Mouse (Mus musculus): ENCODE results near the gene Gm45837. TPM values are rescaled to one million over a fixed set of nuclear protein-coding genes. Genes with fewer than 3 reads are reported as not detected.

Gene Gm45837
- polyA plus RNA-seq, 1 experiment from 2014 or later, result not detected

DNA sequence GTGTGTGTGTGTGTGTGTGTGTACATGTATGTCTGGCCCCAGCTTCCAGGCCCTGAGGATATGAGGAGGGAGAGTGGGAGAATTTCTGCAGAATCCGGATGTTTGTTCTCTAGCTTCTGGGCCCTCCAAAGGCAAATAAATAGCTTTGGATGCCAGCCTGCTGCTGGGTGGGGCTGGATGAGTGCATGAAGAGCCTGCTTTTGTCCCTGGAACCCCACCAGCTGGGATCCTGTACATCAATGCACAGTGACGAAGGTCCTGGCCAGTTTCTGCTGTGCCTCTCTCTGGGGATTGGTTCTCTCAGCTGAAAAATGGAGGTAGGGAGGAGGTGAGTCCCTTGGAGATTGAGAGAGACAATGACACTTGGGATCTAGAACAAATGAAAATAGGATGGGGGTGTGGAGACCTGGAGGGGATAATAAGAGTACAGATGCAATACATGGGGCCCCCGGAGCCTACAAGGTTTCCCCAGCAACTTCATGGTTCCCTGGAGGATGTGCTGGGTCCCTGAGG, 61.3 kb downstream of the Gm45837 start:
- Histone ChIP-seq H3K4me3 (ENCODE audit: low read depth, low read length) (no peak overlapping the region), H3K4me2 (replicated peaks; ENCODE audit: low read depth, low read length) (no peak overlapping the region), H3K27me3 (ENCODE audit: control insufficient read depth, insufficient read depth, low read length) (no peaks in the 10 kb centered on the region), H3K9ac (ENCODE audit: low read depth, low read length) (no peak overlapping the region), H3K4me1 (replicated peaks; ENCODE audit: control insufficient read depth, insufficient read depth, low read length) (no peaks in the 10 kb centered on the region), H3K27ac (ENCODE audit: low read depth, low read length) (no peak overlapping the region), H3K9me3 (ENCODE audit: control insufficient read depth, low read length) (no peaks in the 10 kb centered on the region), H3K36me3 (ENCODE audit: control insufficient read depth, insufficient read depth, low read length) (no peaks in the 10 kb centered on the region)
- no peak for ATAC-seq (ENCODE audit: low FRiP score)
- DNase-seq (ENCODE audit: low spot score), result no peak
- WGBS, result 81% methylated on average over 3 of the region's 3 CpGs

DNA sequence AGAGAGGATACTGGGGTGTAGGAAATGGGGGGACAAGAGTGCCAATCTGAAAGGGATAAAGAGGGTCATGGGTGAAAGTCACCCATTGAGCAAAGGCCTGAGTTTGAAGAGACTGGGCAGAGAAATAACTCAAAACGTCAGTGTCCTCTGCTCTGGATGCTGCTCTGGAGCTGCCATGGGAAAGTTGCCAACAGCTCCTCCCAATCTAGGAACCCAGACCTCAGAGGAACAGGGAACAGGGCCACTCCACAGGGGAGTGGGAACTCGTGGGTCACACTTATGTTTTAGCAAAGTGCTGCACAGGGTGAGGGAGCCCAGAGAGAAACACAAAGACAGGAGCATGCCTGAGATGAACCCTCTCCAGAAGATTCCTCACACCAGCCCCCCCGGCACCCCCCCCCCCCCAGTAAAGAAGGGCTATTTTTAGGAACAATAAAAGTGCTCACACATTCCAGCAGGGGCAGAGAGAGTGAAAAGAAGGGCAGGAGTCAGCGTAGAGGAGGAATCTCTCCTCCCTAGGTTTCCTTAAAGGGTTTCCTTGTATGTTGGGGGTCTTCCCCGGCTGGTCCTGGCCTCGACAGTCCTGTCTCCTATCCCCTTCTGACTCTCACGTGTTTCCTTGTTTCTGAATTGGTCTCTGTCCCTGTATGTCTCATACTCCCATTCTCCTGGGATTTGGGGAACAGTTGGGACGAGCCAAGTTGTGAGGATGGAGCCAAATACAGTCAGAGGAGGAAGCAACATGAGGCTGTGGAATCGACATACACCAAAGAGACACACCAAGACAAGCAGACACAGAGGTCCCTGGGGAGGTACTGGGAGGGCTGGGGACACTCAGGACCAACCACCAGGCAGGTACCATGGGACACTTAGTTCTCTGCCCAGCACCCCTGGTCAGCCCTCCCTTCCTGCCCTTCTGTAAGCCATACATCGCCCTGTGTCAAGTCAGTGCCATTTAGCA, 62.2 kb downstream of the Gm45837 start:
- DNase-seq (ENCODE audit: low spot score) (no peak), ATAC-seq (ENCODE audit: low FRiP score) (no peak)
- Histone ChIP-seq H3K36me3 (ENCODE audit: control insufficient read depth, insufficient read depth, low read length) (no peaks in the 10 kb centered on the region), H3K4me2 (replicated peaks; ENCODE audit: low read depth, low read length) (no peak overlapping the region), H3K27ac (ENCODE audit: low read depth, low read length) (no peak overlapping the region), H3K4me3 (ENCODE audit: low read depth, low read length) (no peak overlapping the region), H3K9me3 (ENCODE audit: control insufficient read depth, low read length) (no peaks in the 10 kb centered on the region), H3K4me1 (replicated peaks; ENCODE audit: control insufficient read depth, insufficient read depth, low read length) (no peaks in the 10 kb centered on the region), H3K27me3 (ENCODE audit: control insufficient read depth, insufficient read depth, low read length) (no peaks in the 10 kb centered on the region), H3K9ac (ENCODE audit: low read depth, low read length) (no peak overlapping the region)
- WGBS, result 64% methylated on average over 10 of the region's 10 CpGs

DNA sequence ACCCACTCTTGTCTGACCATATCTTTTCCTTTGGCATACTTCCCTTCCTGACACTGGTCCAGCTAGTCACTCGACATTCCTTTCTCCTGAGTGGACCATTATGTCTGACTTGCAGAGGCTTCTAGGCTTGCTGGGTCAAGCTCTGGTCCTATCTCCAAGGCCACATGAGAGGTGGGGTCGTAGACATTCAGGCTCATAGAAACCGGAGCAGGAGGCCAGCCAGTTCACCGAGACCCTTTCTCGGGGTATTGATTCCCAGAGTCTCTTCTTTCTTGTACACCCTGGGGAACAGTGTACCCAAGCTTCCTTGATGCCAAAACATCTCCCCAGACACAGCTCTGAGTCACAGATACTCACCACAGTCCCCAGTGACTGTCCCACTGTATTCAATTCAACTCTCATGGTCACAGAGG, 63.7 kb downstream of the Gm45837 start:
- Histone ChIP-seq H3K4me1 (replicated peaks; ENCODE audit: control insufficient read depth, insufficient read depth, low read length) (no peaks in the 10 kb centered on the region), H3K4me3 (ENCODE audit: low read depth, low read length) (no peak overlapping the region), H3K27me3 (ENCODE audit: control insufficient read depth, insufficient read depth, low read length) (no peaks in the 10 kb centered on the region), H3K9ac (ENCODE audit: low read depth, low read length) (no peak overlapping the region), H3K9me3 (ENCODE audit: control insufficient read depth, low read length) (no peaks in the 10 kb centered on the region), H3K27ac (ENCODE audit: low read depth, low read length) (no peak overlapping the region), H3K4me2 (replicated peaks; ENCODE audit: low read depth, low read length) (no peak overlapping the region), H3K36me3 (ENCODE audit: control insufficient read depth, insufficient read depth, low read length) (no peaks in the 10 kb centered on the region)
- no peak for ATAC-seq (ENCODE audit: low FRiP score)
- DNase-seq (ENCODE audit: low spot score), result no peak
- WGBS, result 89% methylated on average over 5 of the region's 5 CpGs

DNA sequence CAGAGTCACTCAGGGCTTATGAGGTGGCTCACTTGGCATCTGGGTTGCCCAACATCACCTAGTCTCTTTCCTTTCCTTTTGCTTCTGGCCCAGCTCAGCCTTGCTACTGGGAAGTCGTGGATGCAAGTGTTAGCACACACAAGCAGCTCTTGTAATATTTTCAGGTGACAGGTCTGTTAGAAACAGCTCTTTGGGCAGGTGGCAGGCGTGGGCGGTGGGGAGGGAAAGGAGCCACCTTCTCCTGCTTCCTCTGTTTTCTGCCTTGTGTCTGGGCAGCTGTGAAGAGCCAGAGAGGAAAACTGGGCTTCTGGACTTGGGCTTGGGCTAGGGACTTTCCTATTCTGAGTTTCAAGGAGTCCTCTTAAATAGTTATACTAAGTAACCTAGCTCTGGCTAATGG, 65.3 kb downstream of the Gm45837 start:
- H3K4me2 ChIP-seq (replicated peaks; ENCODE audit: low read depth, low read length), result no peak overlapping the region
- DNase-seq (ENCODE audit: low spot score) (no peak), ATAC-seq (ENCODE audit: low FRiP score) (no peak)
- no peak overlapping the region for H3K4me3 ChIP-seq (ENCODE audit: low read depth, low read length)
- H3K36me3 ChIP-seq (ENCODE audit: control insufficient read depth, insufficient read depth, low read length), result no peaks in the 10 kb centered on the region
- no peak overlapping the region for H3K9ac ChIP-seq (ENCODE audit: low read depth, low read length)
- no peaks in the 10 kb centered on the region for H3K27me3 ChIP-seq (ENCODE audit: control insufficient read depth, insufficient read depth, low read length)
- no peak overlapping the region for H3K27ac ChIP-seq (ENCODE audit: low read depth, low read length)
- no peaks in the 10 kb centered on the region for H3K4me1 ChIP-seq (replicated peaks; ENCODE audit: control insufficient read depth, insufficient read depth, low read length)
- 85% methylated on average over 3 of the region's 3 CpGs for WGBS
- no peaks in the 10 kb centered on the region for H3K9me3 ChIP-seq (ENCODE audit: control insufficient read depth, low read length)

DNA sequence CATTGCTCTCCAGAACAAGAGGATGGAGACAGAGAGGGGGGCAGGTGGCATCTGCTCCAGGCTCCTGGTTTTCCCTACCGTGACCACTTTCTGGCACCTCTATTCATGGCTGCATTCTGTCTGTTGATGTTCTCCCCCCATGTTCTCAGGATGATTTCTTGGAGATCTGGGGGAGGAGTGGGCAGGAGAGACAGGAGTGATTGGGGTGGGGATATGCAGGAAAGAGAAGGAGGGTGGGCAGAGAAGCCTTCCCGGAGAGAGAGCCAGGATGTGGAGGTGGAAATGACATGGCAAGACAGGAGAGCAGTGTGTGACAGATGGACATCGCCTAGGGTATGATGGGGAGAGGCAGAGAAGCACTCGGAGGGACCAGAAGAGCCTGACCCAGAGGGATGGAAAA, 65.8 kb downstream of the Gm45837 start:
- Histone ChIP-seq H3K4me2 (replicated peaks; ENCODE audit: low read depth, low read length) (no peak overlapping the region), H3K27ac (ENCODE audit: low read depth, low read length) (no peak overlapping the region), H3K9me3 (ENCODE audit: control insufficient read depth, low read length) (no peaks in the 10 kb centered on the region), H3K36me3 (ENCODE audit: control insufficient read depth, insufficient read depth, low read length) (no peaks in the 10 kb centered on the region), H3K27me3 (ENCODE audit: control insufficient read depth, insufficient read depth, low read length) (no peaks in the 10 kb centered on the region), H3K9ac (ENCODE audit: low read depth, low read length) (no peak overlapping the region), H3K4me1 (replicated peaks; ENCODE audit: control insufficient read depth, insufficient read depth, low read length) (no peaks in the 10 kb centered on the region), H3K4me3 (ENCODE audit: low read depth, low read length) (no peak overlapping the region)
- no peak for DNase-seq (ENCODE audit: low spot score)
- WGBS, result 69% methylated on average over 4 of the region's 4 CpGs
- ATAC-seq (ENCODE audit: low FRiP score), result no peak

DNA sequence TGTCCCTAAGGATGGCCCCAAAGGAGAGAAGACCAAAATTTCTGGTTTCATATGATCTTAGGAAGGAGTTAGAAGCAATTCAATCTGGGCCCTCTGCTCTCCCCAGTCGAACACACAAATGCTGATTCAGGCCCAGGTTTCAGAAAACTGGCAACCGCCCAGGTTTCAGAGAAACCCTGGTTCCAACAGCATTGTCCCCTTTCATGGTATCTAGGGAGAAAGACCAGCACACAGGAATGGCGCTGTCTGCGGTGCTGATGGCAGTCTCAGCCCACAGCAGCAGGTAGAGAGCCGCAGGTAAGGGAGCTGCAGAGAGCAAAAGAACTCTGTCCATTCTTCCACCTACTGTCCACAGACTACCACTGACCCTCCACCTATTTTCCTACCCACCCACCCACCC, 66.5 kb downstream of the Gm45837 start:
- no peak overlapping the region for H3K4me3 ChIP-seq (ENCODE audit: low read depth, low read length)
- WGBS, result 43% methylated on average over 5 of the region's 5 CpGs
- H3K9me3 ChIP-seq (ENCODE audit: control insufficient read depth, low read length), result no peaks in the 10 kb centered on the region
- no peak for ATAC-seq (ENCODE audit: low FRiP score)
- H3K27ac ChIP-seq (ENCODE audit: low read depth, low read length), result no peak overlapping the region
- H3K36me3 ChIP-seq (ENCODE audit: control insufficient read depth, insufficient read depth, low read length), result no peaks in the 10 kb centered on the region
- no peak overlapping the region for H3K4me2 ChIP-seq (replicated peaks; ENCODE audit: low read depth, low read length)
- no peak overlapping the region for H3K9ac ChIP-seq (ENCODE audit: low read depth, low read length)
- no peak for DNase-seq (ENCODE audit: low spot score)
- no peaks in the 10 kb centered on the region for H3K4me1 ChIP-seq (replicated peaks; ENCODE audit: control insufficient read depth, insufficient read depth, low read length)
- no peaks in the 10 kb centered on the region for H3K27me3 ChIP-seq (ENCODE audit: control insufficient read depth, insufficient read depth, low read length)

DNA sequence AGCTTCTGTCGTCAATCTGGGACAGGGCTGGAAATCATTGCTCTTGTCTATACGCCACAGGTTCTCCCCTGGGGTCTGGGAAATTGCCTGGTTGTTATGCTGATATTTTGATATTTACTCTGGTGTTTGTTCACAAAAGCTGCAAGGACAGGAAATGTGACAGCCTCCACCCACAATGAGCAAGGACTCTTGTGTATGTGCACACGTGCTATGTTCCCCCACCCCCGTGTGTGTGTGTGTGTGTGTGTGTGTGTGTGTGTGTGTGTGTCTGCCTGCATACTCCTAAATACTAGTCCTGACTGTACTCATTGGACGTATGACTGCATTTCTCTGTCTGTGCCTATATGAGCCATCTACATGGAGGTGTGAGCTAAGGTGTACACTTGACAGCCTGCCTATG, 67.4 kb downstream of the Gm45837 start:
- no peaks in the 10 kb centered on the region for H3K9me3 ChIP-seq (ENCODE audit: control insufficient read depth, low read length)
- H3K4me1 ChIP-seq (replicated peaks; ENCODE audit: control insufficient read depth, insufficient read depth, low read length), result no peaks in the 10 kb centered on the region
- H3K9ac ChIP-seq (ENCODE audit: low read depth, low read length), result no peak overlapping the region
- H3K36me3 ChIP-seq (ENCODE audit: control insufficient read depth, insufficient read depth, low read length), result no peaks in the 10 kb centered on the region
- H3K27me3 ChIP-seq (ENCODE audit: control insufficient read depth, insufficient read depth, low read length), result no peaks in the 10 kb centered on the region
- WGBS, result 77% methylated on average over 5 of the region's 5 CpGs
- H3K4me2 ChIP-seq (replicated peaks; ENCODE audit: low read depth, low read length), result no peak overlapping the region
- H3K4me3 ChIP-seq (ENCODE audit: low read depth, low read length), result no peak overlapping the region
- ATAC-seq (ENCODE audit: low FRiP score) (no peak), DNase-seq (ENCODE audit: low spot score) (no peak)
- no peak overlapping the region for H3K27ac ChIP-seq (ENCODE audit: low read depth, low read length)

DNA sequence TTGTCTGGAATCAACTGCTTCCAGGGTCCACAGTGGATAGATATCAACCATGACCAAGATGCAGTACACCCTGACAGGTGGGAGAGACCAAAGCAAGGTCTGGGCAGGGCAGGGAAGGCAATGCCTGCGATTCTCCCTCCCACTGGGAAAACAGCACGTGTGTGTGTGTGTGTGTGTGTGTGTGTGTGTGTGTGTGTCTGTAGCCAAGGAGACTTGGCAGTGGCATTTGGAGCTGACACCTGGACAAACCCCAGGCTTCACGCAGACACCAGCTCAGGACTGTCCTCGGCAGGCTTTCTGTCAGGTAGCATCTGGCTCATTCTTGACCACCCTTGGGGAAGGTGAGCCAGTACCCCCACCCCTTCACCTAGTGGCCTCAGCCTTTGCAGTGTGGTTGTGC, 69.2 kb downstream of the Gm45837 start:
- no peaks in the 10 kb centered on the region for H3K36me3 ChIP-seq (ENCODE audit: control insufficient read depth, insufficient read depth, low read length)
- no peak overlapping the region for H3K27ac ChIP-seq (ENCODE audit: low read depth, low read length)
- H3K27me3 ChIP-seq (ENCODE audit: control insufficient read depth, insufficient read depth, low read length), result no peaks in the 10 kb centered on the region
- no peak overlapping the region for H3K4me3 ChIP-seq (ENCODE audit: low read depth, low read length)
- H3K9ac ChIP-seq (ENCODE audit: low read depth, low read length), result no peak overlapping the region
- no peak overlapping the region for H3K4me2 ChIP-seq (replicated peaks; ENCODE audit: low read depth, low read length)
- WGBS, result 77% methylated on average over 4 of the region's 4 CpGs
- ATAC-seq (ENCODE audit: low FRiP score) (no peak), DNase-seq (ENCODE audit: low spot score) (no peak)
- no peaks in the 10 kb centered on the region for H3K4me1 ChIP-seq (replicated peaks; ENCODE audit: control insufficient read depth, insufficient read depth, low read length)
- no peaks in the 10 kb centered on the region for H3K9me3 ChIP-seq (ENCODE audit: control insufficient read depth, low read length)

DNA sequence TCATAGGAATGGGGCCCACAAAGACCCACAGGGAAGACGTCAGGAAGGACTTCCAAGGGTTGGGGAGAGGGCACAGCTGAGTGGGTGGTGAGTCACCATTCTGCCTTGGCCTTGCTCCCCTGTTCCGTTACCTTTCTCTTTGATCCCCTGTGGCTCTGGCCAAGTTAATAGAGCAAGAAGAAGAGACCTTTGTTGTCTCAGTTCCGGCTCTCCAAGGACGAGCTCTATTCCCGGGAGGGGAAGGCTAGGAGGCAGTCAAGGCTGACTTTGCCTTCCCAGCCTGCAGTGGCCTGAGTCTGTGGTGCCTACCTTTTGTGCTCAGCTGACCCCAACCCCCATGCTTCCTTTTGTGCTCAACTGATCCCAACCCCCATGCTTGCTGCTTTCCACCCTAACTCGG, 70.0 kb downstream of the Gm45837 start:
- Histone ChIP-seq H3K4me2 (replicated peaks; ENCODE audit: low read depth, low read length) (no peak overlapping the region), H3K27ac (ENCODE audit: low read depth, low read length) (no peak overlapping the region)
- 65% methylated on average over 6 of the region's 6 CpGs for WGBS

More for the DNA sequence above, 70.0 kb downstream of the Gm45837 start:
- Histone ChIP-seq H3K9me3 (ENCODE audit: control insufficient read depth, low read length) (no peaks in the 10 kb centered on the region), H3K4me1 (replicated peaks; ENCODE audit: control insufficient read depth, insufficient read depth, low read length) (no peaks in the 10 kb centered on the region), H3K9ac (ENCODE audit: low read depth, low read length) (no peak overlapping the region), H3K4me3 (ENCODE audit: low read depth, low read length) (no peak overlapping the region), H3K27me3 (ENCODE audit: control insufficient read depth, insufficient read depth, low read length) (no peaks in the 10 kb centered on the region), H3K36me3 (ENCODE audit: control insufficient read depth, insufficient read depth, low read length) (no peaks in the 10 kb centered on the region)
- DNase-seq (ENCODE audit: low spot score) (no peak), ATAC-seq (ENCODE audit: low FRiP score) (no peak)
